Mouse (Mus musculus): ENCODE results near the gene 2410137M14Rik.

GRCm38 (mm10) chr17:36957999-36958743, 22.9 kb downstream of the 2410137M14Rik start, which contains the start of the genes Znrd1 and Znrd1as:
- TF ChIP-seq CTCF (IDR thresholded peaks at IDR 0.05; ENCODE audit: low read depth) (no peak; the same call in 1 of the 2 replicates), EP300 (optimal IDR thresholded peaks at IDR 0.05) (no peak)

Data from stomach, postnatal 0 days (tissue).